Mouse (Mus musculus): ENCODE measurements at regions not wholly inside any gene's neighbourhood (a gene's known extent, or its start where the extent isn't known, plus 50 kb on each side); places are given as distances from the start of the nearest gene placed in this dataset.
A peak's percentile ranks its signal among the peaks of the same experiment; 100 is the strongest.
"Not testable (repeated sequence)": the region's sequence is repeated elsewhere in the genome, so short reads cannot be mapped to it uniquely, and the experiment has no call there.

- not testable (repeated sequence) for H3K4me3 ChIP-seq; H3K36me3 ChIP-seq; H3K9ac ChIP-seq; ATAC-seq (ENCODE audit: low FRiP score); H3K4me1 ChIP-seq; H3K27ac ChIP-seq; H3K4me2 ChIP-seq (replicated peaks); H3K27me3 ChIP-seq; H3K9me3 ChIP-seq (replicated peaks)
- WGBS: 81% methylated on average over 1 of the region's 1 CpGs
Measured at GRCm38 (mm10) chr14:53367420-53367819, 871.9 kb upstream of the Olfr1507 start.

GRCm38 (mm10) chr14:53363995-53364394, 868.4 kb upstream of the Olfr1507 start:
- H3K4me2 ChIP-seq (replicated peaks); ATAC-seq (ENCODE audit: low FRiP score): not testable (repeated sequence)
- WGBS: 89% methylated on average over 5 of the region's 5 CpGs

GRCm38 (mm10) chr14:53362054-53362453, 866.5 kb upstream of the Olfr1507 start:
- not testable (repeated sequence) for H3K9ac ChIP-seq; H3K4me1 ChIP-seq; H3K36me3 ChIP-seq; ATAC-seq (ENCODE audit: low FRiP score); H3K9me3 ChIP-seq (replicated peaks); H3K27ac ChIP-seq; H3K27me3 ChIP-seq; H3K4me2 ChIP-seq (replicated peaks); H3K4me3 ChIP-seq
- 85% methylated on average over 2 of the region's 2 CpGs for WGBS

More at GRCm38 (mm10) chr14:53363995-53364394, 868.4 kb upstream of the Olfr1507 start:
- not testable (repeated sequence) for H3K4me3 ChIP-seq; H3K27me3 ChIP-seq; H3K9me3 ChIP-seq (replicated peaks); H3K36me3 ChIP-seq; H3K4me1 ChIP-seq; H3K9ac ChIP-seq; H3K27ac ChIP-seq

GRCm38 (mm10) chr14:53357498-53357897, 861.9 kb upstream of the Olfr1507 start:
- ATAC-seq (ENCODE audit: low FRiP score); H3K4me3 ChIP-seq; H3K36me3 ChIP-seq; H3K27me3 ChIP-seq; H3K9ac ChIP-seq; H3K4me2 ChIP-seq (replicated peaks); H3K9me3 ChIP-seq (replicated peaks); H3K27ac ChIP-seq; H3K4me1 ChIP-seq: not testable (repeated sequence)
- 100% methylated on average over 1 of the region's 2 CpGs for WGBS

- not testable (repeated sequence) for ATAC-seq (ENCODE audit: low FRiP score); H3K4me2 ChIP-seq (replicated peaks); H3K27me3 ChIP-seq; H3K4me3 ChIP-seq; H3K4me1 ChIP-seq; H3K9me3 ChIP-seq (replicated peaks); H3K9ac ChIP-seq; H3K27ac ChIP-seq; H3K36me3 ChIP-seq
- WGBS: no CpG with 5 or more reads among the region's 1 CpGs
Measured at GRCm38 (mm10) chr14:53356783-53357182, 861.2 kb upstream of the Olfr1507 start.

GRCm38 (mm10) chr14:53351457-53351856, 855.9 kb upstream of the Olfr1507 start:
- H3K27me3 ChIP-seq; H3K4me3 ChIP-seq; H3K4me1 ChIP-seq; ATAC-seq (ENCODE audit: low FRiP score); H3K9ac ChIP-seq; H3K9me3 ChIP-seq (replicated peaks); H3K4me2 ChIP-seq (replicated peaks); H3K27ac ChIP-seq; H3K36me3 ChIP-seq: not testable (repeated sequence)
- 100% methylated on average over 2 of the region's 3 CpGs for WGBS

GRCm38 (mm10) chr14:53350780-53351179, 855.2 kb upstream of the Olfr1507 start:
- not testable (repeated sequence) for H3K9me3 ChIP-seq (replicated peaks); H3K27ac ChIP-seq; H3K4me1 ChIP-seq; H3K27me3 ChIP-seq; ATAC-seq (ENCODE audit: low FRiP score); H3K4me3 ChIP-seq; H3K4me2 ChIP-seq (replicated peaks); H3K36me3 ChIP-seq; H3K9ac ChIP-seq
- WGBS: 84% methylated on average over 1 of the region's 1 CpGs

GRCm38 (mm10) chr14:53349111-53349510, 853.6 kb upstream of the Olfr1507 start:
- H3K9ac ChIP-seq; H3K4me3 ChIP-seq; H3K36me3 ChIP-seq; H3K4me1 ChIP-seq; H3K9me3 ChIP-seq (replicated peaks); H3K4me2 ChIP-seq (replicated peaks); ATAC-seq (ENCODE audit: low FRiP score); H3K27me3 ChIP-seq; H3K27ac ChIP-seq: not testable (repeated sequence)

GRCm38 (mm10) chr14:53345568-53345967, 850.0 kb upstream of the Olfr1507 start:
- H3K4me2 ChIP-seq (replicated peaks); H3K4me3 ChIP-seq; H3K4me1 ChIP-seq; H3K9me3 ChIP-seq (replicated peaks); H3K9ac ChIP-seq; H3K27me3 ChIP-seq; H3K36me3 ChIP-seq; H3K27ac ChIP-seq: not testable (repeated sequence)
- WGBS: 32% methylated on average over 2 of the region's 2 CpGs
- ATAC-seq (ENCODE audit: low FRiP score): peak; percentile 32; the same call in 1 of the 2 replicates

GRCm38 (mm10) chr14:53343849-53344248, 848.3 kb upstream of the Olfr1507 start:
- not testable (repeated sequence) for H3K36me3 ChIP-seq; H3K27ac ChIP-seq; H3K9ac ChIP-seq; H3K4me2 ChIP-seq (replicated peaks); H3K4me1 ChIP-seq; ATAC-seq (ENCODE audit: low FRiP score); H3K27me3 ChIP-seq; H3K9me3 ChIP-seq (replicated peaks); H3K4me3 ChIP-seq
- WGBS: 65% methylated on average over 5 of the region's 5 CpGs

- H3K4me1 ChIP-seq; H3K4me3 ChIP-seq; H3K27me3 ChIP-seq; H3K4me2 ChIP-seq (replicated peaks); H3K9me3 ChIP-seq (replicated peaks); ATAC-seq (ENCODE audit: low FRiP score); H3K27ac ChIP-seq; H3K36me3 ChIP-seq; H3K9ac ChIP-seq: not testable (repeated sequence)
- WGBS: no CpG with 5 or more reads among the region's 4 CpGs
Measured at GRCm38 (mm10) chr14:53339167-53339566, 843.6 kb upstream of the Olfr1507 start.

- WGBS: 55% methylated on average over 4 of the region's 8 CpGs
- H3K4me2 ChIP-seq (replicated peaks); H3K4me1 ChIP-seq; H3K36me3 ChIP-seq; H3K9me3 ChIP-seq (replicated peaks); ATAC-seq (ENCODE audit: low FRiP score); H3K9ac ChIP-seq; H3K4me3 ChIP-seq; H3K27me3 ChIP-seq; H3K27ac ChIP-seq: not testable (repeated sequence)
Measured at GRCm38 (mm10) chr14:53337446-53337845, 841.9 kb upstream of the Olfr1507 start.

GRCm38 (mm10) chr14:53336705-53337104, 841.2 kb upstream of the Olfr1507 start:
- not testable (repeated sequence) for H3K4me3 ChIP-seq; H3K4me2 ChIP-seq (replicated peaks); H3K27ac ChIP-seq; H3K9ac ChIP-seq; ATAC-seq (ENCODE audit: low FRiP score); H3K27me3 ChIP-seq; H3K36me3 ChIP-seq; H3K4me1 ChIP-seq; H3K9me3 ChIP-seq (replicated peaks)
- WGBS: 6% methylated on average over 1 of the region's 2 CpGs

GRCm38 (mm10) chr14:53334451-53334850, 838.9 kb upstream of the Olfr1507 start:
- ATAC-seq (ENCODE audit: low FRiP score); H3K4me3 ChIP-seq; H3K4me1 ChIP-seq; H3K9ac ChIP-seq; H3K9me3 ChIP-seq (replicated peaks); H3K27me3 ChIP-seq; H3K4me2 ChIP-seq (replicated peaks); H3K27ac ChIP-seq; H3K36me3 ChIP-seq: not testable (repeated sequence)
- no CpG with 5 or more reads among the region's 4 CpGs for WGBS

Data from hindbrain, embryonic 12.5 days (tissue).